Mouse (Mus musculus) limb, embryonic 14.5 days (tissue): Measurements from ENCODE around the gene C9orf72. TPM values are rescaled to one million over a fixed set of nuclear protein-coding genes. Genes with fewer than 3 reads are reported as not detected.

Experiments
- ATAC-seq: fragments of 200-750 bp; cut with Nextera tagmentation; 2 replicates; pipeline ENCODE4 v1.8.0; 2017; ENCODE audit warnings: low read depth, moderate number of reproducible peaks, moderate TSS enrichment; ENCODE audit not compliant: low FRiP score
- DNase-seq: peaks from one replicate; pipeline ENCODE4 v3.0.0-alpha.2; 2015; ENCODE audit warnings: low spot score
- H3K27ac ChIP-seq: fragments of 300-500 bp; sonication (generic); replicated peaks from 2 replicates; pipeline ENCODE4 v1.5.1; 2014; ENCODE audit warnings: low read depth, mild to moderate bottlenecking, low read length, moderate library complexity, mixed read lengths
- H3K27me3 ChIP-seq: fragments of 300-500 bp; sonication (generic); 2 replicates; pipeline ENCODE4 v1.6.1; 2014; ENCODE audit warnings: low read length, mixed read lengths; ENCODE audit not compliant: control insufficient read depth, insufficient read depth
- H3K36me3 ChIP-seq: fragments of 300-500 bp; sonication (generic); 2 replicates; pipeline ENCODE4 v1.6.1; 2014; ENCODE audit warnings: mild to moderate bottlenecking, low read length, moderate library complexity, mixed read lengths; ENCODE audit not compliant: control insufficient read depth, insufficient read depth
- H3K4me1 ChIP-seq: fragments of 300-500 bp; sonication (generic); 2 replicates; pipeline ENCODE4 v1.6.1; 2014; ENCODE audit warnings: antibody characterized with exemption, low read length, mixed read lengths; ENCODE audit not compliant: control insufficient read depth, insufficient read depth
- H3K4me2 ChIP-seq: fragments of 300-500 bp; sonication (generic); replicated peaks from 2 replicates; pipeline ENCODE4 v1.6.1; 2014; ENCODE audit warnings: low read depth, mild to moderate bottlenecking, low read length, moderate library complexity; ENCODE audit not compliant: severe bottlenecking
- H3K4me3 ChIP-seq: fragments of 300-500 bp; sonication (generic); replicated peaks from 2 replicates; pipeline ENCODE4 v1.5.1; 2014; ENCODE audit warnings: low read length
- H3K9ac ChIP-seq: fragments of 300-500 bp; sonication (generic); 2 replicates; pipeline ENCODE4 v1.6.1; 2014; ENCODE audit warnings: mild to moderate bottlenecking, low read depth, low read length, moderate library complexity; ENCODE audit not compliant: severe bottlenecking
- H3K9me3 ChIP-seq: fragments of 300-500 bp; sonication (generic); 2 replicates; pipeline ENCODE4 v1.6.1; 2016; ENCODE audit warnings: low read length; ENCODE audit not compliant: control insufficient read depth
- POLR2A ChIP-seq: fragments of 200-500 bp; IDR thresholded peaks from 2 replicates; pipeline ENCODE4 v1.8.0; 2012; ENCODE audit warnings: inconsistent platforms, mild to moderate bottlenecking, moderate library complexity, borderline replicate concordance; ENCODE audit not compliant: insufficient read depth, insufficient read length; ENCODE audit errors: extremely low read depth
- WGBS: fragments of 180-500 bp; shearing (Covaris S2); extraction: QIAGEN DNeasy Blood & Tissue Kit; methylation state at CpG from one replicate; pipeline ENCODE4 v1.1.7; 2014; 5-methylcytosine and 5-hydroxymethylcytosine counted together
- polyA plus RNA-seq, 2 experiments: library from polyadenylated mRNA; depleted of rRNA in 1 of 2; stranded (reverse) in 1 of 2; unstranded in 1 of 2; fragments of >200 nt; fragmentation: Nextera tagmentation in 1 of 2; extraction: Ambion mirVana in 1 of 2; gene quantifications; 2 replicates each; pipeline versions ENCODE4 v1.2.1 to v1.2.3; 2012 to 2014

The C9orf72 gene
- polyA plus RNA-seq, 2 experiments, result 11.4 to 12.7 TPM

DNA sequence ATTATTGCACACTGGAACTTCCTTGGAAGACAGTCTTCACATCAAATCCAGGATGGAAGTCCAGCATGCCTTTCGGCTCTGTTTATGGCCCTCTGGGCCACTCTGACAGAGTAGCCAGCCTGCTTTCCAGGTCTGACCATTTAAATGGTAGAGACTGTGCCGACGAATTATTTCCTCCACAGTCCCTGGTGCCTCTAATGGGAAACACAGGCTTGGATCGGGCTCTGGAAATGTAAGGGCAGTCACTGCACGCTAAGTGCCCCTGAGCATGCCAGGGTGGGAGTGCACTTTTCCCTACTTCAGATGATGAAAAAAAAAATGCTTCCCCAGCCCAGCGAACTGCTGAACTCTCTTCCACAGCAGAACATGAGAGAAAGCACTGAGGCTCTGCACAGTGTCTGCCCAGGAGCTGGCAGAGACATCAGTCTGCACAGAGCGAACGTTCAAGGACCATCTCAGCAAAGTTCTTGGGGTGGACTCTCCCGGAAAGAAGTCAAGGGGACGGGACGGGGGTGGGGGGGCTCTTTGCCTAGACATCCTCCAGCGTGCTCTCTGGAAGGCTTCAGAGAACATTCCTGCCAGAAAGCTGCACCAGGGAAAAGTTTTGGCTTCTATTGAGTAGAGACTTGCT is 82.4 kb downstream of the C9orf72 start:
- no peak for TF ChIP-seq POLR2A
- no peaks in the 10 kb centered on the region for H3K36me3 ChIP-seq
- 0 out of 2 replicates have a peak overlapping the region, but pooled peaks have one; percentile 6 for H3K4me2 ChIP-seq
- DNase-seq (peak; percentile 64), ATAC-seq (peak; percentile 41)
- no peaks in the 10 kb centered on the region for H3K27me3 ChIP-seq
- no peak overlapping the region for H3K9ac ChIP-seq
- H3K9me3 ChIP-seq, result no peaks in the 10 kb centered on the region
- peak overlapping the region; percentile 67 for H3K27ac ChIP-seq
- H3K4me3 ChIP-seq, result no peak overlapping the region
- 36% methylated on average over 12 of the region's 12 CpGs for WGBS
- H3K4me1 ChIP-seq, result peaks cover 5% of the 10 kb centered on the region; the same call in 1 of the 2 replicates

Other genes with a start within 250 kb of the C9orf72 start
- gene Ifnk, start 74.1 kb downstream of the C9orf72 start, polyA plus RNA-seq (2012; rRNA removed), result not detected in 2 replicates
- 0.69 TPM in 1 of 2 replicates, not detected in the other for gene Ifnk, start 74.1 kb downstream of the C9orf72 start, polyA plus RNA-seq (2014; fragmentation: Nextera tagmentation; extraction: Ambion mirVana)
- 3.3 and 4.0 TPM in 2 replicates for gene Mob3b, start 68.7 kb downstream of the C9orf72 start, polyA plus RNA-seq (2012; rRNA removed)
- 7.8 and 10.5 TPM in 2 replicates for gene Mob3b, start 68.7 kb downstream of the C9orf72 start, polyA plus RNA-seq (2014; fragmentation: Nextera tagmentation; extraction: Ambion mirVana)